Mouse (Mus musculus) MEL (cell line): ENCODE measurements around the gene Stxbp1. TPM values are rescaled to one million over a fixed set of nuclear protein-coding genes. Genes with fewer than 3 reads are reported as not detected.

Experiments
- DNase-seq: peaks from one replicate; pipeline ENCODE4 v3.0.0; 2011; ENCODE audit warnings: low read depth, low spot score
- H3K27ac ChIP-seq: 2 replicates; pipeline ENCODE4 v1.5.1; 2012; ENCODE audit warnings: low read depth, mild to moderate bottlenecking, control low read depth, low read length, moderate library complexity; ENCODE audit not compliant: control insufficient read depth
- H3K27me3 ChIP-seq, 2 experiments: fragments of 150-350 bp in 1 of 2; sonication (generic) in 1 of 2; 2 replicates each; pipeline ENCODE4 v1.6.1; 2012; ENCODE audit warnings: low read length in 2 of 2, mild to moderate bottlenecking in 2 of 2, improper control_type of control experiment in 1 of 2, moderate library complexity in 1 of 2; ENCODE audit not compliant: insufficient read depth in 2 of 2, control insufficient read depth in 1 of 2
- H3K36me3 ChIP-seq, 2 experiments: 2 replicates each; pipeline ENCODE4 v1.6.1; 2012 to 2014; ENCODE audit warnings: low read length in 2 of 2, improper control_type of control experiment in 1 of 2, inconsistent platforms in 1 of 2, mild to moderate bottlenecking in 1 of 2; ENCODE audit not compliant: insufficient read depth in 2 of 2, control insufficient read depth in 1 of 2
- H3K4me1 ChIP-seq, 2 experiments: fragments of 150-350 bp in 1 of 2; sonication (generic) in 1 of 2; 2 replicates each; pipeline ENCODE4 v1.6.1; 2012; ENCODE audit warnings: low read length in 2 of 2, improper control_type of control experiment in 1 of 2, mild to moderate bottlenecking in 1 of 2; ENCODE audit not compliant: insufficient read depth in 2 of 2, control insufficient read depth in 1 of 2
- H3K4me3 ChIP-seq, 2 experiments: fragments of 150-350 bp in 1 of 2; sonication (generic) in 1 of 2; 2 replicates each; pipeline ENCODE4 v1.5.1; 2012; ENCODE audit warnings: low read depth in 2 of 2, low read length in 2 of 2, mild to moderate bottlenecking in 2 of 2, moderate library complexity in 2 of 2, control low read depth in 1 of 2, improper control_type of control experiment in 1 of 2; ENCODE audit not compliant: control insufficient read depth in 1 of 2, insufficient read depth in 1 of 2
- H3K79me2 ChIP-seq: 2 replicates; pipeline ENCODE4 v1.6.1; 2012; ENCODE audit warnings: mild to moderate bottlenecking, low read length, moderate library complexity; ENCODE audit not compliant: control insufficient read depth, poor library complexity, insufficient read depth
- H3K9ac ChIP-seq: 2 replicates; pipeline ENCODE4 v1.6.1; 2012; ENCODE audit warnings: low read depth, mild to moderate bottlenecking, control low read depth, low read length, moderate library complexity; ENCODE audit not compliant: control insufficient read depth, poor library complexity, severe bottlenecking
- H3K9me3 ChIP-seq: fragments of 150-350 bp; sonication (generic); replicated peaks from 2 replicates; pipeline ENCODE4 v1.6.1; 2012; ENCODE audit warnings: mild to moderate bottlenecking, low read length, improper control_type of control experiment, moderate library complexity; ENCODE audit not compliant: insufficient read depth
- BHLHE40 ChIP-seq: IDR thresholded peaks from 2 replicates; pipeline ENCODE4 v1.6.1; 2012; ENCODE audit warnings: low read depth, mild to moderate bottlenecking, inconsistent platforms, low read length, improper control_type of control experiment, borderline replicate concordance
- CTCF ChIP-seq, 3 experiments: IDR thresholded peaks in 2 of 3; conservative IDR thresholded peaks in 1 of 3; 2 replicates each; pipeline ENCODE4 v1.5.1; 2011 to 2012; ENCODE audit warnings: low read length in 3 of 3, low read depth in 2 of 3, mild to moderate bottlenecking in 2 of 3, improper control_type of control experiment in 1 of 3, inconsistent platforms in 1 of 3, mixed read lengths in 1 of 3, moderate library complexity in 1 of 3; ENCODE audit not compliant: control insufficient read depth in 1 of 3, insufficient read depth in 1 of 3, poor library complexity in 1 of 3, severe bottlenecking in 1 of 3
- E2F4 ChIP-seq: IDR thresholded peaks from 2 replicates; pipeline ENCODE4 v1.6.1; 2011; ENCODE audit warnings: low read depth, low read length, improper control_type of control experiment, borderline replicate concordance
- ELF1 ChIP-seq: IDR thresholded peaks from 2 replicates; pipeline ENCODE4 v1.6.1; 2014; ENCODE audit warnings: low read depth, mild to moderate bottlenecking, inconsistent platforms, low read length, improper control_type of control experiment, moderate library complexity
- ETS1 ChIP-seq: IDR thresholded peaks from 2 replicates; pipeline ENCODE4 v1.6.1; 2012; ENCODE audit warnings: low read depth, mild to moderate bottlenecking, inconsistent platforms, low read length, improper control_type of control experiment, moderate library complexity
- GATA1 ChIP-seq: IDR thresholded peaks from 2 replicates; pipeline ENCODE4 v1.6.1; 2011; ENCODE audit warnings: low read depth, low read length, improper control_type of control experiment
- HCFC1 ChIP-seq: IDR thresholded peaks from 2 replicates; pipeline ENCODE4 v1.6.1; 2012; ENCODE audit warnings: low read depth, mild to moderate bottlenecking, inconsistent platforms, low read length, improper control_type of control experiment, moderate library complexity
- JUND ChIP-seq: IDR thresholded peaks from 2 replicates; pipeline ENCODE4 v1.6.1; 2011; ENCODE audit warnings: low read depth, mild to moderate bottlenecking, improper control_type of control experiment, low read length
- KAT2A ChIP-seq: conservative IDR thresholded peaks from 2 replicates; pipeline ENCODE4 v1.6.1; 2012; ENCODE audit warnings: low read depth, low read length, improper control_type of control experiment, inconsistent platforms
- MAFK ChIP-seq: IDR thresholded peaks from 2 replicates; pipeline ENCODE4 v1.6.1; 2011; ENCODE audit warnings: low read depth, mild to moderate bottlenecking, low read length, improper control_type of control experiment, borderline replicate concordance
- MEF2A ChIP-seq: IDR thresholded peaks from 2 replicates; pipeline ENCODE4 v1.6.1; 2014; ENCODE audit warnings: low read depth, mild to moderate bottlenecking, inconsistent platforms, low read length, improper control_type of control experiment; ENCODE audit not compliant: poor library complexity, insufficient replicate concordance, severe bottlenecking; ENCODE audit errors: extremely low read depth
- MXI1 ChIP-seq: IDR thresholded peaks from 2 replicates; pipeline ENCODE4 v1.6.1; 2011; ENCODE audit warnings: mild to moderate bottlenecking, low read depth, low read length, improper control_type of control experiment
- MYB ChIP-seq: IDR thresholded peaks from 2 replicates; pipeline ENCODE4 v1.6.1; 2011; ENCODE audit warnings: mild to moderate bottlenecking, low read depth, low read length, improper control_type of control experiment
- NELFE ChIP-seq: IDR thresholded peaks from 2 replicates; pipeline ENCODE4 v1.6.1; 2011; ENCODE audit warnings: low read depth, low read length, improper control_type of control experiment
- NRF1 ChIP-seq: IDR thresholded peaks from 2 replicates; pipeline ENCODE4 v1.6.1; 2014; ENCODE audit warnings: low read depth, mild to moderate bottlenecking, inconsistent platforms, low read length, improper control_type of control experiment, moderate library complexity; ENCODE audit not compliant: poor library complexity, insufficient read depth, severe bottlenecking
- POLR2A ChIP-seq, 2 experiments: IDR thresholded peaks; 2 replicates each; pipeline ENCODE4 v1.6.1; 2011 to 2012; ENCODE audit warnings: low read length in 2 of 2, mild to moderate bottlenecking in 2 of 2, control low read depth in 1 of 2, improper control_type of control experiment in 1 of 2, low read depth in 1 of 2, moderate library complexity in 1 of 2; ENCODE audit not compliant: control insufficient read depth in 1 of 2, insufficient read depth in 1 of 2, poor library complexity in 1 of 2
- POLR2AphosphoS5 ChIP-seq: IDR thresholded peaks from 2 replicates; pipeline ENCODE4 v1.6.1; 2012; ENCODE audit warnings: low read depth, borderline replicate concordance, mild to moderate bottlenecking, inconsistent platforms, low read length, moderate library complexity, mixed read lengths
- RAD21 ChIP-seq: IDR thresholded peaks from 2 replicates; pipeline ENCODE4 v1.6.1; 2011; ENCODE audit warnings: mild to moderate bottlenecking, low read depth, low read length, improper control_type of control experiment
- RCOR1 ChIP-seq: IDR thresholded peaks from 2 replicates; pipeline ENCODE4 v1.6.1; 2012; ENCODE audit warnings: low read depth, mild to moderate bottlenecking, inconsistent platforms, low read length, improper control_type of control experiment
- SIN3A ChIP-seq: IDR thresholded peaks from 2 replicates; pipeline ENCODE4 v1.6.1; 2012; ENCODE audit warnings: low read length, improper control_type of control experiment, inconsistent platforms
- SMC3 ChIP-seq: IDR thresholded peaks from 2 replicates; pipeline ENCODE4 v1.6.1; 2011; ENCODE audit warnings: low read depth, low read length, improper control_type of control experiment
- TAL1 ChIP-seq: IDR thresholded peaks from 2 replicates; pipeline ENCODE4 v1.6.1; 2012; ENCODE audit warnings: mild to moderate bottlenecking, inconsistent platforms, low read length, moderate library complexity, mixed read lengths
- TBP ChIP-seq: IDR thresholded peaks from 2 replicates; pipeline ENCODE4 v1.8.0; 2011; ENCODE audit warnings: low read depth, low read length, improper control_type of control experiment
- TCF12 ChIP-seq: IDR thresholded peaks from 2 replicates; pipeline ENCODE4 v1.6.1; 2014; ENCODE audit warnings: low read depth, mild to moderate bottlenecking, inconsistent platforms, low read length, improper control_type of control experiment, moderate library complexity
- UBTF ChIP-seq: IDR thresholded peaks from 2 replicates; pipeline ENCODE4 v1.6.1; 2012; ENCODE audit warnings: low read depth, mild to moderate bottlenecking, inconsistent platforms, low read length, improper control_type of control experiment, moderate library complexity, borderline replicate concordance; ENCODE audit not compliant: insufficient read depth
- USF1 ChIP-seq: IDR thresholded peaks from 2 replicates; pipeline ENCODE4 v1.6.1; 2014; ENCODE audit warnings: low read depth, mild to moderate bottlenecking, inconsistent platforms, low read length, improper control_type of control experiment, moderate library complexity
- ZKSCAN1 ChIP-seq: IDR thresholded peaks from 2 replicates; pipeline ENCODE4 v1.6.1; 2012; ENCODE audit warnings: low read depth, mild to moderate bottlenecking, inconsistent platforms, low read length, improper control_type of control experiment, moderate library complexity
- ZMIZ1 ChIP-seq: IDR thresholded peaks from 2 replicates; pipeline ENCODE4 v1.6.1; 2012; ENCODE audit warnings: low read depth, mild to moderate bottlenecking, inconsistent platforms, low read length, improper control_type of control experiment, moderate library complexity
- ZNF384 ChIP-seq: IDR thresholded peaks from 2 replicates; pipeline ENCODE4 v1.6.1; 2012; ENCODE audit warnings: low read depth, mild to moderate bottlenecking, inconsistent platforms, low read length, improper control_type of control experiment
- polyA plus RNA-seq, 2 experiments: library from polyadenylated mRNA; stranded (reverse) in 1 of 2; unstranded in 1 of 2; fragments of >175 nt in 1 of 2; fragments of >200 nt in 1 of 2; gene quantifications; 2 replicates each; pipeline versions ENCODE4 v1.2.1 to v1.2.4; 2012; ENCODE audit warnings: low replicate concordance in 2 of 2, low read depth in 1 of 2; ENCODE audit not compliant: insufficient read length in 2 of 2, insufficient read depth in 1 of 2, missing spikeins in 1 of 2
- total RNA-seq: library from RNA; depleted of rRNA; stranded (reverse); fragments of 300-350 nt; gene quantifications from 2 replicates; pipeline ENCODE4 v1.2.3, GENCODE M21; 2012

Stxbp1 gene
- total and polyA plus RNA-seq, 3 experiments, result 7.1 to 33.2 TPM; not detected in 1

GRCm38 (mm10) chr2:32846101-32846804 lies 792 bp downstream of the Stxbp1 start:
- Histone ChIP-seq H3K27me3 (no peaks in the 10 kb centered on the region), H3K9me3 (no peaks in the 10 kb centered on the region), H3K36me3 (peaks cover 0 to 12% of the 10 kb centered on the region in 2 experiments; a peak in 3 of 4 replicates), H3K79me2 (peaks cover 7% of the 10 kb centered on the region), H3K4me1 (peaks cover 3 to 10% of the 10 kb centered on the region in 2 experiments), H3K9ac (peak overlapping the region; percentile 77), H3K27ac (peak overlapping the region; percentile 57), H3K4me3 (peak overlapping the region; percentile 75 to 95)
- DNase-seq, result peak; percentile 71
- TF ChIP-seq MXI1 (peak; percentile 9; the same call in 1 of the 2 replicates), UBTF (0 out of 2 replicates have a peak, but pooled peaks have one; percentile 68), ZNF384 (0 out of 2 replicates have a peak, but pooled peaks have one; percentile 52), ZKSCAN1 (no peak), SIN3A (no peak), RCOR1 (0 out of 2 replicates have a peak, but pooled peaks have one; percentile 6), MYB (no peak)

- Histone ChIP-seq H3K36me3 (peaks cover 0 to 12% of the 10 kb centered on the region in 2 experiments; a peak in 3 of 4 replicates), H3K4me3 (peak overlapping the region; percentile 75 to 95), H3K4me1 (peaks cover 3 to 10% of the 10 kb centered on the region in 2 experiments), H3K27ac (peak overlapping the region; percentile 57), H3K79me2 (peaks cover 7% of the 10 kb centered on the region), H3K9me3 (no peaks in the 10 kb centered on the region), H3K9ac (peak overlapping the region; percentile 77), H3K27me3 (no peaks in the 10 kb centered on the region)
- peak; percentile 62 for DNase-seq
- TF ChIP-seq POLR2AphosphoS5 (no peak), CTCF (IDR thresholded peaks at IDR 0.05 in 2 of 3, conservative IDR thresholded peaks at IDR 0.05 in 1 of 3; ENCODE audit: control insufficient read depth in 1 of 3, insufficient read depth in 1 of 3, low read depth in 2 of 3, low read length in 3 of 3, poor library complexity in 1 of 3, severe bottlenecking in 1 of 3) (no peak), TCF12 (peak; percentile 65), HCFC1 (no peak; the same call in 1 of the 2 replicates), SIN3A (peak; percentile 86), KAT2A (no peak), TBP (no peak), E2F4 (no peak), ZMIZ1 (0 out of 2 replicates have a peak, but pooled peaks have one; percentile 54), GATA1 (peak; percentile 33; the same call in 1 of the 2 replicates), POLR2A (IDR thresholded peaks at IDR 0.05; ENCODE audit: control insufficient read depth in 1 of 2, insufficient read depth in 1 of 2, low read depth in 1 of 2, low read length in 2 of 2, poor library complexity in 1 of 2) (no peak), RAD21 (no peak), JUND (no peak), SMC3 (no peak), MAFK (no peak), NRF1 (no peak), ETS1 (peak; percentile 68), TAL1 (no peak), NELFE (peak; percentile 12; the same call in 1 of the 2 replicates), BHLHE40 (no peak), UBTF (no peak), ELF1 (no peak), USF1 (no peak), MEF2A (no peak)
Observed at GRCm38 (mm10) chr2:32845572-32846100, 1.4 kb downstream of the Stxbp1 start.
